Mouse (Mus musculus): ENCODE data around the gene Prpsap1. TPM values are rescaled to one million over a fixed set of nuclear protein-coding genes. Genes with fewer than 3 reads are reported as not detected.

Prpsap1 gene
- polyA plus RNA-seq, 1 experiment from 2014 or later = 217 TPM

- H3K27me3 ChIP-seq (ENCODE audit: insufficient read depth, low read length) = no peaks in the 10 kb centered on the region
- H3K9ac ChIP-seq (replicated peaks; ENCODE audit: low read length) = no peak overlapping the region
- no peak overlapping the region for H3K4me2 ChIP-seq (replicated peaks; ENCODE audit: low read depth, low read length)
- no peaks in the 10 kb centered on the region for H3K9me3 ChIP-seq (ENCODE audit: low read length)
- no peak overlapping the region for H3K27ac ChIP-seq (ENCODE audit: low read length)
- H3K36me3 ChIP-seq (ENCODE audit: insufficient read depth, low read length) = no peaks in the 10 kb centered on the region
- no peak for ATAC-seq (ENCODE audit: low FRiP score, low TSS enrichment)
- WGBS = 60% methylated on average over 4 of the region's 4 CpGs
- no peaks in the 10 kb centered on the region for H3K4me1 ChIP-seq (ENCODE audit: insufficient read depth, low read length)
- H3K4me3 ChIP-seq (ENCODE audit: low read length) = no peak overlapping the region
Observed at GRCm38 (mm10) chr11:116459786-116460185, 34.2 kb downstream of the Prpsap1 start.

GRCm38 (mm10) chr11:116456234-116456633, 37.8 kb downstream of the Prpsap1 start:
- Histone ChIP-seq H3K4me3 (ENCODE audit: low read length) (no peak overlapping the region), H3K9ac (replicated peaks; ENCODE audit: low read length) (no peak overlapping the region), H3K27me3 (ENCODE audit: insufficient read depth, low read length) (no peaks in the 10 kb centered on the region), H3K27ac (ENCODE audit: low read length) (no peak overlapping the region), H3K4me2 (replicated peaks; ENCODE audit: low read depth, low read length) (no peak overlapping the region), H3K36me3 (ENCODE audit: insufficient read depth, low read length) (no peaks in the 10 kb centered on the region), H3K4me1 (ENCODE audit: insufficient read depth, low read length) (no peaks in the 10 kb centered on the region), H3K9me3 (ENCODE audit: low read length) (no peaks in the 10 kb centered on the region)
- peak; percentile 27; the same call in 1 of the 2 replicates for ATAC-seq (ENCODE audit: low FRiP score, low TSS enrichment)
- 86% methylated on average over 8 of the region's 8 CpGs for WGBS

DNA sequence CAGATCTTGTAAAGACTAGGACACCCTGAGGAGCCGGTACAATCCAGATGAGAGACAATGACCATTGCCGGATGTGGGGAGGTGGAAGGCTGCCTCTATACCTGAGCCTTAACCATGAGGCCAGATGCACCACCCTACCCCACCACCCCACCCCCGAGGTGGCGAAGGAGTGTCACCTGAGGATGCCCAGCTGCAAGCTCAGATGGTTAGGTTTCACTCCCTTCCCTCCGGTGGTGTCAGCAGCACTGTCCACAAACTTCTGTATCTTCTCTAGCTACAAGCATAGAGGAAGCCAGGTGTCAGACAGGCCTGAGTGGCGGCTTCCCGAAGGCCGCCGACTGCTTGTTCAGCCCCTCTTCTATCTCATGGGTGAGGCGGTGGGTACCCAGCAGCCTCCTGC, 40.1 kb downstream of the Prpsap1 start:
- Histone ChIP-seq H3K9ac (replicated peaks; ENCODE audit: low read length) (no peak overlapping the region), H3K27me3 (ENCODE audit: insufficient read depth, low read length) (no peaks in the 10 kb centered on the region), H3K4me1 (ENCODE audit: insufficient read depth, low read length) (no peaks in the 10 kb centered on the region), H3K36me3 (ENCODE audit: insufficient read depth, low read length) (no peaks in the 10 kb centered on the region), H3K4me2 (replicated peaks; ENCODE audit: low read depth, low read length) (no peak overlapping the region), H3K4me3 (ENCODE audit: low read length) (no peak overlapping the region), H3K27ac (ENCODE audit: low read length) (no peak overlapping the region), H3K9me3 (ENCODE audit: low read length) (no peaks in the 10 kb centered on the region; the same call in 1 of the 2 replicates)
- ATAC-seq (ENCODE audit: low FRiP score, low TSS enrichment) = no peak
- WGBS = 83% methylated on average over 10 of the region's 10 CpGs

DNA sequence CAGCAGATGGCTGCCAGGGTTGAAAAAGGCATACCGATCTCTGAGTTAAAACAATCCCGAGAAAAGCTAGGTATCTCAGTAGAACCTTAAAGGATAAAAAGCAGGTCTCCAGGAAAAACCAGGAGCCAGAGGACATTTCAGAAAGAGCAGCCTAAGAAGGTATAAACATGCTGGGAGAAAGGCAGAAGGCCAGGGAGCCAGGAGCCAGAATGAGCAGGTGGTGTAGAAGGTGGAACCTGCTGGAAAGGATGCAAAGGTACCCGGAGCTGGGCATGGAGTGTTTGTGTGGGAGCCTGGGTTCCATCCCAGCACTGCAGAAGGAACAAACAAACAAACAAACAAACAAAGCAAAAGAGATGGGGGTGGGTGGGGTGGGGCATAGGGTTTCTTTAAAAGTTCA, 44.7 kb downstream of the Prpsap1 start:
- no peak overlapping the region for H3K9ac ChIP-seq (replicated peaks; ENCODE audit: low read length)
- no peak overlapping the region for H3K27ac ChIP-seq (ENCODE audit: low read length)
- no peak overlapping the region for H3K4me2 ChIP-seq (replicated peaks; ENCODE audit: low read depth, low read length)
- H3K9me3 ChIP-seq (ENCODE audit: low read length) = no peaks in the 10 kb centered on the region; the same call in 1 of the 2 replicates
- no peak for ATAC-seq (ENCODE audit: low FRiP score, low TSS enrichment)
- peaks cover 8% of the 10 kb centered on the region for H3K4me1 ChIP-seq (ENCODE audit: insufficient read depth, low read length)
- 86% methylated on average over 3 of the region's 3 CpGs for WGBS
- H3K27me3 ChIP-seq (ENCODE audit: insufficient read depth, low read length) = 0 out of 2 replicates have a peak, but pooled peaks cover 7% of the 10 kb centered on the region
- no peak overlapping the region for H3K4me3 ChIP-seq (ENCODE audit: low read length)
- H3K36me3 ChIP-seq (ENCODE audit: insufficient read depth, low read length) = no peaks in the 10 kb centered on the region

DNA sequence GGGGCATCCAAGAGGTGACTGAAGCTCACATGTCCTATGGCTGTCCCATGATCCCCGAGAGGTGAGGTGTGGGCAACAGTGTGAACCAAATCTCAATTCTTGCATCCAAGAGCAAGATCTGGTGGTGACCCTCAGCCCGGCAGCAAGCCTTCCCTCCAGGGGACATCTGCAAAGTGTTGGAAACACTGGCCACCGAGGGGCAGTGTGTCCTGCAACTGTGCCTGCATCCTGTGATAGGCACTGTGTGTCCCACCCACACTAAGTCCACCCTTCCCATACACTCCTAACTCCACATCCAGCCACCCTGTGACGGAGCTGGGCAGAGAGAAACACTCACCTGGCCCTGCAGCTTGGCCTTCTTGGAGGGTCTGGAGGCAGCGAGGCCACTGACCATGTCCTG, 46.2 kb downstream of the Prpsap1 start:
- peaks cover 9% of the 10 kb centered on the region for H3K4me1 ChIP-seq (ENCODE audit: insufficient read depth, low read length)
- no peak overlapping the region for H3K4me2 ChIP-seq (replicated peaks; ENCODE audit: low read depth, low read length)
- H3K9me3 ChIP-seq (ENCODE audit: low read length) = no peaks in the 10 kb centered on the region; the same call in 1 of the 2 replicates
- no peaks in the 10 kb centered on the region for H3K36me3 ChIP-seq (ENCODE audit: insufficient read depth, low read length)
- H3K27ac ChIP-seq (ENCODE audit: low read length) = no peak overlapping the region
- H3K27me3 ChIP-seq (ENCODE audit: insufficient read depth, low read length) = 0 out of 2 replicates have a peak, but pooled peaks cover 7% of the 10 kb centered on the region
- H3K9ac ChIP-seq (replicated peaks; ENCODE audit: low read length) = no peak overlapping the region
- ATAC-seq (ENCODE audit: low FRiP score, low TSS enrichment) = no peak
- no peak overlapping the region for H3K4me3 ChIP-seq (ENCODE audit: low read length)
- 74% methylated on average over 5 of the region's 5 CpGs for WGBS

DNA sequence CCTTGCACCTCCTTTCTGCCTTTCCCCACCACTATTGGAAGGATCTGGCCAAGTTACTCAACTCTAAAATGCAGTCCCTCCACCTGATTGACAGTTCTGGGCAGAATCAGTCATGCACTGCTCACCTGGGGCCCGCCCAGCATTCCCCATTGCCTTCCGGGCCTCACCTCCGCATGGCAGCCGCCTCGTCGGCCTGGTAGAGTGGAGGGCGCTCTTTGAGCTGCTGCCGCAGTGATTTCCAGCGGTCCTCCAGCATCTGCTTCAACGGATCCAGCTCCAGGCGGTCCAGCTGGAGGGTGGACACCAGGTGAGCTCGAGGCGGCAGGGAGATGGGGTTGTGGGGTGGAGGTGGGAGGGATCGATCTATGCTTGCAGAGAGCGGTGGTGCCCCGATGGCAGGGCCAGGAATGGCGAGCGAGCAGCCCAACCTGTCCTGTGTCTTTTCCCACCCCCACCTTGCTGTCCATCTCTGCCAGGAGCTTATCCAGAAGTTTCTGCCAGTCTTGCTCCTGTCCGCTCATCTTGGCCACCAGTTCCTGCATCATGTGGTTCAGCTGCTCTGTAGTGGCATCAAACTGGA, 47.6 kb downstream of the Prpsap1 start:
- H3K4me2 ChIP-seq (replicated peaks; ENCODE audit: low read depth, low read length) = peak overlapping the region; percentile 33
- 0 out of 2 replicates have a peak overlapping the region, but pooled peaks have one; percentile 8 for H3K9ac ChIP-seq (replicated peaks; ENCODE audit: low read length)

GRCm38 (mm10) chr11:116445596-116446307, 48.2 kb downstream of the Prpsap1 start:
- no peak overlapping the region for H3K4me3 ChIP-seq (ENCODE audit: low read length)
- H3K27ac ChIP-seq (ENCODE audit: low read length) = no peak overlapping the region
- peak overlapping the region; percentile 33 for H3K4me2 ChIP-seq (replicated peaks; ENCODE audit: low read depth, low read length)
- 0 out of 2 replicates have a peak overlapping the region, but pooled peaks have one; percentile 31 for H3K9ac ChIP-seq (replicated peaks; ENCODE audit: low read length)
- 24% methylated on average over 16 of the region's 16 CpGs for WGBS
- H3K27me3 ChIP-seq (ENCODE audit: insufficient read depth, low read length) = 0 out of 2 replicates have a peak, but pooled peaks cover 7% of the 10 kb centered on the region
- H3K9me3 ChIP-seq (ENCODE audit: low read length) = no peaks in the 10 kb centered on the region; the same call in 1 of the 2 replicates
- H3K4me1 ChIP-seq (ENCODE audit: insufficient read depth, low read length) = peaks cover 12% of the 10 kb centered on the region
- H3K36me3 ChIP-seq (ENCODE audit: insufficient read depth, low read length) = no peaks in the 10 kb centered on the region
- peak; percentile 62 for ATAC-seq (ENCODE audit: low FRiP score, low TSS enrichment)

More for the DNA sequence above, 47.6 kb downstream of the Prpsap1 start:
- WGBS = 14% methylated on average over 19 of the region's 19 CpGs
- H3K27me3 ChIP-seq (ENCODE audit: insufficient read depth, low read length) = 0 out of 2 replicates have a peak, but pooled peaks cover 7% of the 10 kb centered on the region
- H3K9me3 ChIP-seq (ENCODE audit: low read length) = no peaks in the 10 kb centered on the region; the same call in 1 of the 2 replicates
- H3K4me3 ChIP-seq (ENCODE audit: low read length) = no peak overlapping the region
- no peaks in the 10 kb centered on the region for H3K36me3 ChIP-seq (ENCODE audit: insufficient read depth, low read length)
- H3K27ac ChIP-seq (ENCODE audit: low read length) = no peak overlapping the region
- H3K4me1 ChIP-seq (ENCODE audit: insufficient read depth, low read length) = peaks cover 12% of the 10 kb centered on the region
- ATAC-seq (ENCODE audit: low FRiP score, low TSS enrichment) = peak; percentile 29; the same call in 1 of the 2 replicates

DNA sequence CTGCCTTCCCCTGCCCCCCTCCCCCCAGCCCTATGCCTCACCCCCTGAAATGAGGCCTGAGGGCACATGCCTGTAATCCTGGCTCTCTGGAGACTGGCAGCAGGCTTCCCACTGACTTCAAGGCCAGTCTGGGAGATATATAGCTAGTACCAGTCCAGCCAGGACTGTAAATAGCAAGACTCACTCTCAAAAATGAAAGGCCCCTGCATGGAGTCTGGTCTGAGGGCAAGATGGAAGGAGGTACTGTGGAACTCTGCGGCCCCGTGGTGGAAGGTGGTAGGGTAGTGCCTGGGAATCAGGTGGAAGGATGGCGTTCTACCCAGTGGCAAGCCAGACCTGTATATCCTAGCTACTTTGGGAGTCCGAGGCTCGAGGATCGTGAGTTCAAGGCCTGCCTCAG, 50.1 kb downstream of the Prpsap1 start:
- Histone ChIP-seq H3K27ac (ENCODE audit: low read length) (no peak overlapping the region), H3K9ac (replicated peaks; ENCODE audit: low read length) (no peak overlapping the region), H3K9me3 (ENCODE audit: low read length) (no peaks in the 10 kb centered on the region), H3K27me3 (ENCODE audit: insufficient read depth, low read length) (0 out of 2 replicates have a peak, but pooled peaks cover 7% of the 10 kb centered on the region), H3K4me3 (ENCODE audit: low read length) (no peak overlapping the region), H3K36me3 (ENCODE audit: insufficient read depth, low read length) (peaks cover 5% of the 10 kb centered on the region), H3K4me2 (replicated peaks; ENCODE audit: low read depth, low read length) (no peak overlapping the region), H3K4me1 (ENCODE audit: insufficient read depth, low read length) (peaks cover 21% of the 10 kb centered on the region)
- WGBS = 86% methylated on average over 6 of the region's 6 CpGs
- no peak for ATAC-seq (ENCODE audit: low FRiP score, low TSS enrichment)

- no peak for ATAC-seq (ENCODE audit: low FRiP score, low TSS enrichment)
- Histone ChIP-seq H3K27ac (ENCODE audit: low read length) (no peak overlapping the region), H3K27me3 (ENCODE audit: insufficient read depth, low read length) (0 out of 2 replicates have a peak, but pooled peaks cover 7% of the 10 kb centered on the region), H3K9ac (replicated peaks; ENCODE audit: low read length) (no peak overlapping the region), H3K9me3 (ENCODE audit: low read length) (no peaks in the 10 kb centered on the region), H3K4me1 (ENCODE audit: insufficient read depth, low read length) (peaks cover 21% of the 10 kb centered on the region), H3K4me2 (replicated peaks; ENCODE audit: low read depth, low read length) (no peak overlapping the region), H3K36me3 (ENCODE audit: insufficient read depth, low read length) (peaks cover 6% of the 10 kb centered on the region), H3K4me3 (ENCODE audit: low read length) (no peak overlapping the region)
- 70% methylated on average over 6 of the region's 6 CpGs for WGBS
Observed at GRCm38 (mm10) chr11:116443311-116443710, 50.7 kb downstream of the Prpsap1 start.

GRCm38 (mm10) chr11:116442867-116443177, 51.2 kb downstream of the Prpsap1 start:
- ATAC-seq (ENCODE audit: low FRiP score, low TSS enrichment) = no peak
- Histone ChIP-seq H3K9me3 (ENCODE audit: low read length) (no peaks in the 10 kb centered on the region), H3K4me2 (replicated peaks; ENCODE audit: low read depth, low read length) (no peak overlapping the region), H3K4me1 (ENCODE audit: insufficient read depth, low read length) (peaks cover 21% of the 10 kb centered on the region), H3K27ac (ENCODE audit: low read length) (no peak overlapping the region), H3K9ac (replicated peaks; ENCODE audit: low read length) (no peak overlapping the region; the same call in 1 of the 2 replicates), H3K27me3 (ENCODE audit: insufficient read depth, low read length) (0 out of 2 replicates have a peak, but pooled peaks cover 7% of the 10 kb centered on the region), H3K36me3 (ENCODE audit: insufficient read depth, low read length) (peaks cover 6% of the 10 kb centered on the region), H3K4me3 (ENCODE audit: low read length) (no peak overlapping the region)
- 33% methylated on average over 6 of the region's 6 CpGs for WGBS

Data from kidney, embryonic 16.5 days (tissue).